Mouse (Mus musculus): ENCODE data around the gene Tmem184b.

DNA sequence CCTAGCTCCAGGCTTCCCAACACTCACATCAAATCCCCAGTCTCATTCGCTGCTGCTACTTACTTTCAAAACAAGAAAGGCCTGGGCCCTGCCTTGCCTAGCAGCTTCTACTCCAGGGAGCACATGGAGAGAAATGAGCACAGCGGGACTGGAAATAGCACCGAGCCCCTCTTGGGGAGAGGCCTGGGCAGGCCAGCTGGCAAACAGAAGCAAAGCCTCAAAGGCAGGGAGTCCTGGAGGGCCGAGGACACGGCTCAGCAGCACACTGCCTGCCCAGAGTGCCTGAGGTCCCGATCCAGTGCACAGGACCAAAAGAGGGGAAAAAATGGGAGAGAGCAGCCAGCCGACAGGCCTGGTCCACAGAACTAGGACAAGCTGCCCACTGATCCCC lies 2.4 kb downstream of the Tmem184b start:
- TF ChIP-seq CTCF (conservative IDR thresholded peaks at IDR 0.05 in 1 of 2, IDR thresholded peaks at IDR 0.05 in 1 of 2; ENCODE audit: low read depth in 2 of 2, low read length in 2 of 2): no peak
- no peak for TF ChIP-seq NELFE (IDR thresholded peaks at IDR 0.05; ENCODE audit: low read depth, low read length)
- TF ChIP-seq ZC3H11A (IDR thresholded peaks at IDR 0.05; ENCODE audit: low read depth, low read length): no peak
- TF ChIP-seq CHD1 (IDR thresholded peaks at IDR 0.05; ENCODE audit: low read depth, low read length): no peak
- no peak for TF ChIP-seq ZMIZ1 (IDR thresholded peaks at IDR 0.05; ENCODE audit: low read depth, low read length)
- TF ChIP-seq CHD2 (IDR thresholded peaks at IDR 0.05; ENCODE audit: low read length): no peak
- TF ChIP-seq EP300 (IDR thresholded peaks at IDR 0.05; ENCODE audit: low read length): no peak
- no peak for TF ChIP-seq POLR2A (IDR thresholded peaks at IDR 0.05; ENCODE audit: low read depth, low read length)
- TF ChIP-seq ZNF384 (IDR thresholded peaks at IDR 0.05; ENCODE audit: low read depth, low read length): no peak
- TF ChIP-seq SMC3 (IDR thresholded peaks at IDR 0.05; ENCODE audit: low read depth, low read length): no peak
- TF ChIP-seq UBTF (IDR thresholded peaks at IDR 0.05; ENCODE audit: low read depth, low read length): no peak
- no peak for TF ChIP-seq HCFC1 (IDR thresholded peaks at IDR 0.05; ENCODE audit: low read depth, low read length)
- no peak for TF ChIP-seq MAFK (IDR thresholded peaks at IDR 0.05; ENCODE audit: insufficient replicate concordance, low read length)
